Mouse (Mus musculus) neural tube, embryonic 13.5 days (tissue): Measurements from ENCODE around the gene Cib3. TPM values are rescaled to one million over a fixed set of nuclear protein-coding genes. Genes with fewer than 3 reads are reported as not detected.

Experiments used
- ATAC-seq: fragments of 200-750 bp; cut with Nextera tagmentation; 2 replicates; pipeline ENCODE4 v1.8.0; 2017; ENCODE audit warnings: low read depth, mild to moderate bottlenecking, moderate TSS enrichment, moderate library complexity
- H3K27ac ChIP-seq: fragments of 300-500 bp; sonication (generic); replicated peaks from 2 replicates; pipeline ENCODE4 v1.5.1; 2015; ENCODE audit warnings: moderate library complexity, mild to moderate bottlenecking, inconsistent platforms
- H3K27me3 ChIP-seq: fragments of 300-500 bp; sonication (generic); 2 replicates; pipeline ENCODE4 v1.6.1; 2015; ENCODE audit warnings: mild to moderate bottlenecking, inconsistent platforms
- H3K36me3 ChIP-seq: fragments of 300-500 bp; sonication (generic); 2 replicates; pipeline ENCODE4 v1.6.1; 2015; ENCODE audit warnings: mild to moderate bottlenecking, inconsistent platforms
- H3K4me1 ChIP-seq: fragments of 300-500 bp; sonication (generic); replicated peaks from 2 replicates; pipeline ENCODE4 v1.6.1; 2015; ENCODE audit warnings: inconsistent platforms
- H3K4me2 ChIP-seq: fragments of 300-500 bp; sonication (generic); 2 replicates; pipeline ENCODE4 v1.6.1; 2015; ENCODE audit warnings: inconsistent platforms, mild to moderate bottlenecking, moderate library complexity
- H3K4me3 ChIP-seq: fragments of 300-500 bp; sonication (generic); 2 replicates; pipeline ENCODE4 v1.5.1; 2015; ENCODE audit warnings: mild to moderate bottlenecking, inconsistent platforms
- H3K9ac ChIP-seq: fragments of 300-500 bp; sonication (generic); 2 replicates; pipeline ENCODE4 v1.6.1; 2015; ENCODE audit warnings: moderate library complexity, mild to moderate bottlenecking, inconsistent platforms
- H3K9me3 ChIP-seq: fragments of 300-500 bp; sonication (generic); 2 replicates; pipeline ENCODE4 v1.6.1; 2016; ENCODE audit warnings: inconsistent platforms
- WGBS: fragments of 180-500 bp; shearing (Covaris S2); methylation state at CpG from one replicate; pipeline ENCODE4 v1.1.7; 2015; 5-methylcytosine and 5-hydroxymethylcytosine counted together
- polyA plus RNA-seq: library from polyadenylated mRNA; unstranded; fragments of >200 nt; fragmentation: Nextera tagmentation; extraction: Ambion mirVana; gene quantifications from 2 replicates; pipeline ENCODE4 v1.2.1, GENCODE M21; 2015

Cib3 gene
- polyA plus RNA-seq, 1 experiment from 2014 or later, result not detected

- H3K27ac ChIP-seq, result peak within 1 kb of the TSS; percentile 95
- H3K36me3 ChIP-seq, result peaks cover 20% of the 10 kb centered on the region; the same call in 1 of the 2 replicates
- H3K9me3 ChIP-seq, result no peaks in the 10 kb centered on the region
- H3K4me2 ChIP-seq, result peak within 1 kb of the TSS; percentile 89
- H3K9ac ChIP-seq, result peak within 1 kb of the TSS; percentile 75
- peaks cover 23% of the 10 kb centered on the region for H3K4me1 ChIP-seq
- H3K27me3 ChIP-seq, result no peaks in the 10 kb centered on the region
- under 1% methylated on average over 54 of the region's 54 CpGs for WGBS
- ATAC-seq, result peak; percentile 96
- H3K4me3 ChIP-seq, result peak within 1 kb of the TSS; percentile 65
Observed at GRCm38 (mm10) chr8:72239499-72240402, 27.1 kb upstream of the Cib3 start, which contains the start of gene Ap1m1. Gene Ap1m1 (plus strand): TSS chr8:72240018.

DNA sequence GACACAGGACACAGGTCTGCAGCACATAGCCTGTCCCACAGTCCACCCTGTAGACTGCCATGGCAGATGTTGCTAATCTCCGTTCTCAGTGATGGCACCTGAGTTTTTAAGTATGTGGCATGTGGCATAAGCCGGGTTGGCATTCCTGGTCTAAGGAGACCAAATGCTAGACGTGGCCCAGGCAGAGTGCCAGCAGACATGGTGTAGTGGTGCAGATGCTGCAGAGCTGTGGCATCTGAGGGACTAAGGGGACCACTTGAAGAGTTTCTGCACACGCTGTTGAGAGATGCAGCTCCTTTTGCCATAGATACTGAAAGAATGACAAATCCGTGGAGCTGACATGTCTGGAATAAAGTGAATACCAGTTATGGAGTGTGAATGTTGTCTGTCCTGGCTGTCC is 10.0 kb upstream of the Cib3 start:
- no peak for ATAC-seq
- peaks cover 6% of the 10 kb centered on the region for H3K27me3 ChIP-seq
- H3K9me3 ChIP-seq, result no peaks in the 10 kb centered on the region
- H3K27ac ChIP-seq, result no peak overlapping the region
- H3K9ac ChIP-seq, result no peak overlapping the region
- H3K4me1 ChIP-seq, result peaks cover 15% of the 10 kb centered on the region
- no peak overlapping the region for H3K4me2 ChIP-seq
- no peak overlapping the region for H3K4me3 ChIP-seq
- WGBS, result 91% methylated on average over 5 of the region's 5 CpGs
- H3K36me3 ChIP-seq, result peaks cover 35% of the 10 kb centered on the region

GRCm38 (mm10) chr8:72220758-72221157 is 8.1 kb upstream of the Cib3 start:
- H3K27ac ChIP-seq, result no peak overlapping the region
- H3K9me3 ChIP-seq, result no peaks in the 10 kb centered on the region
- peaks cover 21% of the 10 kb centered on the region for H3K27me3 ChIP-seq
- 88% methylated on average over 4 of the region's 4 CpGs for WGBS
- no peak for ATAC-seq
- H3K36me3 ChIP-seq, result peaks cover 35% of the 10 kb centered on the region
- peaks cover 15% of the 10 kb centered on the region for H3K4me1 ChIP-seq
- H3K4me2 ChIP-seq, result peak overlapping the region; percentile 90
- peak overlapping the region; percentile 75 for H3K4me3 ChIP-seq
- peak overlapping the region; percentile 80; the same call in 1 of the 2 replicates for H3K9ac ChIP-seq

GRCm38 (mm10) chr8:72219541-72220363 is 7.1 kb upstream of the Cib3 start, which contains the start of gene Fam32a:
Gene Fam32a (plus strand): TSS chr8:72219730.
- 6% methylated on average over 39 of the region's 39 CpGs for WGBS
- Histone ChIP-seq H3K9me3 (no peaks in the 10 kb centered on the region), H3K4me1 (peaks cover 15% of the 10 kb centered on the region), H3K4me3 (peak within 1 kb of the TSS; percentile 75), H3K4me2 (peak within 1 kb of the TSS; percentile 90), H3K36me3 (peaks cover 35% of the 10 kb centered on the region), H3K9ac (peak within 1 kb of the TSS; percentile 80), H3K27ac (peak within 1 kb of the TSS; percentile 79), H3K27me3 (peaks cover 32% of the 10 kb centered on the region)
- peak; percentile 97 for ATAC-seq

- peak overlapping the region; percentile 75 for H3K4me3 ChIP-seq
- peak; percentile 41 for ATAC-seq
- WGBS, result 85% methylated on average over 10 of the region's 10 CpGs
Observed at GRCm38 (mm10) chr8:72218781-72219540, 6.3 kb upstream of the Cib3 start.

DNA sequence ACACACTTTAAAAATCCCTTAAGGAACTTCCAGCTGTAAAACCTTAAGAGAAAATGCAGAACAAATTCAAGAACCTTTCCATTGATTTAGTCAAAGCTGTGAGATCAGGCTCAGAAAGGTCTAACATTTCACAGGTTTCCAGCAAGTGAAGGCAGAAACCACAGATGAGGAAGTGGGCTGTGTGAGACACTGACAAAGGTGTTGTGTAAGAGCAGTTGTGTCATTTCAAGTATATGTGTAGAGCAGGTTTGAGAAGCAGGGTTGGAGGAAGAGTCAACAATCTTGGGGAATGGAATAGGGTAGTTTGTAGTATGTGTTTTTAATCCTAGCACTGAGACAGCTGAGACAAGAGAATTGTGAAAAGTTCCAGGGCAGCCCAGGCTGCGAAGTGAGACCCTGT is 3.2 kb upstream of the Cib3 start:
- no peak overlapping the region for H3K4me2 ChIP-seq
- H3K27me3 ChIP-seq, result peaks cover 36% of the 10 kb centered on the region
- peaks cover 1% of the 10 kb centered on the region; the same call in 1 of the 2 replicates for H3K36me3 ChIP-seq
- peaks cover 8% of the 10 kb centered on the region for H3K4me1 ChIP-seq
- H3K9me3 ChIP-seq, result no peaks in the 10 kb centered on the region
- WGBS, result 44% methylated on average over 1 of the region's 1 CpGs
- H3K27ac ChIP-seq, result no peak overlapping the region
- H3K9ac ChIP-seq, result no peak overlapping the region
- no peak for ATAC-seq
- H3K4me3 ChIP-seq, result no peak overlapping the region

More at GRCm38 (mm10) chr8:72218781-72219540, 6.3 kb upstream of the Cib3 start:
- Histone ChIP-seq H3K9me3 (no peaks in the 10 kb centered on the region), H3K36me3 (peaks cover 31% of the 10 kb centered on the region), H3K4me2 (peak overlapping the region; percentile 90), H3K9ac (no peak overlapping the region), H3K4me1 (peaks cover 15% of the 10 kb centered on the region), H3K27ac (no peak overlapping the region; the same call in 1 of the 2 replicates), H3K27me3 (peaks cover 36% of the 10 kb centered on the region)

GRCm38 (mm10) chr8:72215060-72215459 is 2.4 kb upstream of the Cib3 start:
- ATAC-seq, result no peak
- no peak overlapping the region for H3K4me3 ChIP-seq
- no peaks in the 10 kb centered on the region for H3K4me1 ChIP-seq
- H3K27ac ChIP-seq, result no peak overlapping the region
- no peaks in the 10 kb centered on the region for H3K36me3 ChIP-seq
- H3K9me3 ChIP-seq, result no peaks in the 10 kb centered on the region
- H3K9ac ChIP-seq, result no peak overlapping the region
- H3K27me3 ChIP-seq, result peaks cover 36% of the 10 kb centered on the region
- WGBS, result 35% methylated on average over 2 of the region's 2 CpGs
- no peak overlapping the region for H3K4me2 ChIP-seq

- ATAC-seq, result no peak
- H3K36me3 ChIP-seq, result no peaks in the 10 kb centered on the region
- H3K27me3 ChIP-seq, result peaks cover 36% of the 10 kb centered on the region
- no peaks in the 10 kb centered on the region for H3K4me1 ChIP-seq
- H3K9me3 ChIP-seq, result no peaks in the 10 kb centered on the region
- WGBS, result 77% methylated on average over 4 of the region's 4 CpGs
- H3K9ac ChIP-seq, result no peak within 1 kb of the TSS
- H3K4me3 ChIP-seq, result no peak within 1 kb of the TSS
- H3K27ac ChIP-seq, result no peak within 1 kb of the TSS
- no peak within 1 kb of the TSS for H3K4me2 ChIP-seq
Observed at GRCm38 (mm10) chr8:72213536-72213935, 899 bp upstream of the Cib3 start, which contains the start of gene Gm11034. Gene Gm11034 (minus strand): TSS chr8:72213636.

DNA sequence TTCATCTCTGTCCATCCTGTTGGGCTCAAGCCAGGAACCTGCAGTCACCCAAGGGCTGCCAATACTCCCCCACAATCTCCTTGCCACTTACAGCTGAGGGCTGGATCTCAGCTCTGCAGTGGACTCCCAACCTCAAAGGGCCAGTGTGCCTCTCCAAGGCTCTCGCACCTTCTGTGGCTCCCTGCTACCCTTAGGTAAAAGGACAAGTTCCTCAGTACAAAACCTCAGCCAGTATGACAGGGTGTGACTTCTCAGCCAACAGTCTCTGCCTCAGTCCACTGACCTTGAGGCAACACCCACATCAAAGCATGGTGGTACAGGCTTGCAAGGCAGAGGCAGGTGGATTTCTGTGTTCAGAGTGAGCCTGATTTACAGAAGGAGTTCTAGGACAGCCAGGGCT is 791 bp downstream of the Cib3 start:
- 74% methylated on average over 1 of the region's 1 CpGs for WGBS
- ATAC-seq, result no peak
- Histone ChIP-seq H3K27ac (no peak overlapping the region), H3K9me3 (no peaks in the 10 kb centered on the region), H3K4me2 (no peak overlapping the region), H3K27me3 (peaks cover 23% of the 10 kb centered on the region), H3K36me3 (no peaks in the 10 kb centered on the region), H3K4me3 (no peak overlapping the region), H3K9ac (no peak overlapping the region), H3K4me1 (no peaks in the 10 kb centered on the region)

DNA sequence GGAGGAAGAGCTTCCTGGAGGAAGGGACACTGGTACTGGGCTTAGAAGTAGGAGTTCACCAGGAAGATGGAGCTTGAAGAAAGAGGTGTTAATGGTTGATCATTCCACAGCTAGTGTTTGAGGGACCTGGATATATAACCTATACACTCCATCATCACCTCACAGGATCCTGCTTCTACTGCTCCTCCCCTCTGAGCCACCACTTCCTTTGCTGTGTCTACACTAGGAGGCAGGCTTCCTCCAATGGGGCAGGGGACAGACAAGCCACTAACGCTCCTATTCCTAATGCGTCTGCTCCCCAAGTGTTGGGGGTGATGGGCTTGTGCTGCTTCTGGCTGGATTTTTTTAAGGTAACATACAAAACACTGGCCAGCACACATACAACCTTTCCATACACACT is 1.9 kb downstream of the Cib3 start:
- ATAC-seq, result no peak
- H3K4me2 ChIP-seq, result no peak overlapping the region
- H3K27ac ChIP-seq, result no peak overlapping the region
- no peak overlapping the region for H3K4me3 ChIP-seq
- 65% methylated on average over 2 of the region's 2 CpGs for WGBS
- H3K9ac ChIP-seq, result no peak overlapping the region
- H3K4me1 ChIP-seq, result no peaks in the 10 kb centered on the region
- peaks cover 14% of the 10 kb centered on the region for H3K27me3 ChIP-seq
- no peaks in the 10 kb centered on the region for H3K36me3 ChIP-seq
- no peaks in the 10 kb centered on the region for H3K9me3 ChIP-seq

- WGBS, result 83% methylated on average over 4 of the region's 4 CpGs
Observed at GRCm38 (mm10) chr8:72210222-72210621, 2.4 kb downstream of the Cib3 start.

More at GRCm38 (mm10) chr8:72210222-72210621, 2.4 kb downstream of the Cib3 start:
- H3K36me3 ChIP-seq, result no peaks in the 10 kb centered on the region
- no peak overlapping the region for H3K4me3 ChIP-seq
- peaks cover 9% of the 10 kb centered on the region for H3K27me3 ChIP-seq
- no peaks in the 10 kb centered on the region for H3K9me3 ChIP-seq
- no peak overlapping the region for H3K27ac ChIP-seq
- H3K4me2 ChIP-seq, result no peak overlapping the region
- H3K4me1 ChIP-seq, result no peaks in the 10 kb centered on the region
- no peak for ATAC-seq
- no peak overlapping the region for H3K9ac ChIP-seq
